Mouse (Mus musculus) CH12.LX (cell line): ENCODE results near the gene S100a7a. TPM values are rescaled to one million over a fixed set of nuclear protein-coding genes. Genes with fewer than 3 reads are reported as not detected.

Experiments
- DNase-seq: peaks from one replicate; pipeline ENCODE4 v3.0.0-alpha.2; 2013; ENCODE audit errors: extremely low read depth
- H3K27ac ChIP-seq: 2 replicates; pipeline ENCODE4 v1.5.1; 2012; ENCODE audit warnings: low read depth, mild to moderate bottlenecking, control low read depth, moderate library complexity; ENCODE audit not compliant: insufficient read depth
- H3K27me3 ChIP-seq: replicated peaks from 2 replicates; pipeline ENCODE3; 2012; ENCODE audit warnings: inconsistent platforms
- H3K36me3 ChIP-seq, 2 experiments: replicated peaks in 1 of 2; 2 replicates each; pipeline versions ENCODE3 to v1.6.1; 2012; ENCODE audit warnings: inconsistent platforms in 1 of 2, low read length in 1 of 2, mild to moderate bottlenecking in 1 of 2, mixed read lengths in 1 of 2, moderate library complexity in 1 of 2; ENCODE audit not compliant: control insufficient read depth in 1 of 2, insufficient read depth in 1 of 2
- H3K4me1 ChIP-seq, 2 experiments: 2 replicates each; pipeline ENCODE4 v1.6.1; 2012; ENCODE audit warnings: inconsistent platforms in 1 of 2, moderate library complexity in 1 of 2; ENCODE audit not compliant: insufficient read depth in 2 of 2, control insufficient read depth in 1 of 2
- H3K4me2 ChIP-seq: 2 replicates; pipeline ENCODE4 v1.6.1; 2012; ENCODE audit warnings: low read depth, mild to moderate bottlenecking, control low read depth; ENCODE audit not compliant: poor library complexity, insufficient read depth, severe bottlenecking
- H3K4me3 ChIP-seq, 3 experiments: fragments of 150-350 bp in 1 of 3; sonication (generic) in 1 of 3; replicated peaks in 1 of 3; 2 replicates each; pipeline versions ENCODE3 to v1.5.1; 2011 to 2012; ENCODE audit warnings: low read depth in 2 of 3, low read length in 2 of 3, mild to moderate bottlenecking in 2 of 3, moderate library complexity in 2 of 3, control low read depth in 1 of 3, improper control_type of control experiment in 1 of 3, inconsistent platforms in 1 of 3, mixed read lengths in 1 of 3; ENCODE audit not compliant: poor library complexity in 1 of 3
- H3K79me2 ChIP-seq: replicated peaks from 2 replicates; pipeline ENCODE4 v1.6.1; 2012; ENCODE audit warnings: mild to moderate bottlenecking, moderate library complexity; ENCODE audit not compliant: control insufficient read depth, poor library complexity, insufficient read depth, severe bottlenecking; ENCODE audit errors: extremely low read depth
- H3K9ac ChIP-seq: 2 replicates; pipeline ENCODE4 v1.6.1; 2012; ENCODE audit warnings: low read depth, mild to moderate bottlenecking, control low read depth, moderate library complexity; ENCODE audit not compliant: insufficient read depth
- H3K9me3 ChIP-seq: replicated peaks from 2 replicates; pipeline ENCODE3; 2012; ENCODE audit warnings: low read length, inconsistent platforms, mixed read lengths
- BHLHE40 ChIP-seq: IDR thresholded peaks from 2 replicates; pipeline ENCODE4 v1.6.1; 2011; ENCODE audit warnings: mild to moderate bottlenecking, low read depth, low read length, improper control_type of control experiment
- EP300 ChIP-seq: IDR thresholded peaks from 2 replicates; pipeline ENCODE4 v1.6.1; 2011; ENCODE audit warnings: low read length, improper control_type of control experiment
- NELFE ChIP-seq: IDR thresholded peaks from 2 replicates; pipeline ENCODE4 v1.6.1; 2011; ENCODE audit warnings: low read depth, low read length, improper control_type of control experiment
- NRF1 ChIP-seq: IDR thresholded peaks from 2 replicates; pipeline ENCODE4 v1.6.1; 2014; ENCODE audit warnings: low read depth, mild to moderate bottlenecking, inconsistent platforms, low read length, improper control_type of control experiment, moderate library complexity
- PAX5 ChIP-seq: IDR thresholded peaks from 2 replicates; pipeline ENCODE4 v1.6.1; 2012; ENCODE audit warnings: low read length, inconsistent platforms, mixed read lengths
- POLR2A ChIP-seq: IDR thresholded peaks from 2 replicates; pipeline ENCODE4 v1.6.1; 2011; ENCODE audit warnings: low read depth, mild to moderate bottlenecking, improper control_type of control experiment, low read length
- RCOR1 ChIP-seq: conservative IDR thresholded peaks from 2 replicates; pipeline ENCODE4 v1.6.1; 2012; ENCODE audit warnings: low read depth, mild to moderate bottlenecking, inconsistent platforms, low read length, improper control_type of control experiment
- TBP ChIP-seq: conservative IDR thresholded peaks from 2 replicates; pipeline ENCODE4 v1.6.1; 2011; ENCODE audit warnings: low read depth, low read length, improper control_type of control experiment
- ZC3H11A ChIP-seq: IDR thresholded peaks from 2 replicates; pipeline ENCODE4 v1.6.1; 2012; ENCODE audit warnings: low read depth, mild to moderate bottlenecking, inconsistent platforms, low read length, improper control_type of control experiment
- dilution Hi-C: fragments of 300-500 bp; cut with MboI; formaldehyde crosslinking; loops from 2 replicates; pipeline ENCODE4 v1.14.3; 2020; ENCODE audit warnings: low sequenced_read_pairs; ENCODE audit not compliant: extremely low pct_unique_long_range_greater_than_20kb, extremely low pct_ligation_motif_present
- in situ Hi-C: fragments of 300-500 bp; cut with MboI; formaldehyde crosslinking; loops from 3 replicates; pipeline ENCODE4 v1.14.3; 2019; ENCODE audit warnings: low sequenced_read_pairs, low pct_ligation_motif_present, low pct_unique_long_range_greater_than_20kb, mixed read lengths
- polyA plus RNA-seq: library from polyadenylated mRNA; unstranded; fragments of >175 nt; gene quantifications from 2 replicates; pipeline ENCODE4 v1.2.1, GENCODE M21; 2012; ENCODE audit warnings: low read depth; ENCODE audit not compliant: insufficient read length
- total RNA-seq, 2 experiments: library from RNA; depleted of rRNA; stranded (reverse); fragments of 300-350 nt in 1 of 2; fragments of >200 nt in 1 of 2; gene quantifications; 2 replicates each; pipeline ENCODE4 v1.2.3; 2012 to 2014

The S100a7a gene
- total and polyA plus RNA-seq, 3 experiments = not detected

DNA sequence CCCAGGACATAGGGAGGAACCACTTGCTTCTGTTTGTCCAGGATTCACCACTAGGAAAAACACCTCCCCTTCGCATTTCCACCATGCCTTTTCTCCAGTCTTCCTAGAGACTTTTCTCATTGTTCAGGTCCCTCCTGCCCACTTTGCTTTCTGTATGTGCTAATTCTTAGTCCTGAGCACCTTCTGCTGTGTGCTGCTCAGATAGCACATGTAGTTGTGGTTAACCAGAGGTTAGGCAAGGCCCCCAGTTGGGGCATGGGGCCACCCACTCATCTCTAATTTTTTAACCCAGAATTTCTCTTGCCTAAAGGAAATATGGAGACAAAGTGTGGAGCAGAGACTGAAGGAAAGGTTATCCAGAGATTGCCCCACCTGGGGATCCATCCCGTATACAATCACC, 48.4 kb downstream of the S100a7a start:
- dilution Hi-C loops (no loop called here), in situ Hi-C loops (no loop called here)
- Histone ChIP-seq H3K4me1 (peaks cover 0 to 5% of the 10 kb centered on the region in 2 experiments; a peak in 1 of 4 replicates), H3K9ac (no peak overlapping the region), H3K36me3 (no peaks in the 10 kb centered on the region), H3K27ac (no peak overlapping the region), H3K9me3 (no peaks in the 10 kb centered on the region), H3K27me3 (peaks cover 52% of the 10 kb centered on the region), H3K4me2 (no peak overlapping the region), H3K79me2 (no peaks in the 10 kb centered on the region), H3K4me3 (no peak overlapping the region)
- TF ChIP-seq EP300 = no peak
- no peak for TF ChIP-seq PAX5
- no peak for TF ChIP-seq TBP
- no peak for TF ChIP-seq NELFE
- no peak for TF ChIP-seq BHLHE40
- no peak for TF ChIP-seq POLR2A
- TF ChIP-seq NRF1 = no peak
- TF ChIP-seq RCOR1 = no peak
- no peak for TF ChIP-seq ZC3H11A
- no peak for DNase-seq

Other genes with a start within 250 kb of the S100a7a start
- 30.7 and 36.5 TPM in 2 replicates for gene Ints3, start 220.4 kb upstream of the S100a7a start, total RNA-seq (2012; rRNA removed)
- 20.3 and 20.5 TPM in 2 replicates for gene Ints3, start 220.4 kb upstream of the S100a7a start, total RNA-seq (2014; rRNA removed)
- 37.9 and 45.9 TPM in 2 replicates for gene Ints3, start 220.4 kb upstream of the S100a7a start, polyA plus RNA-seq
- gene Npr1, start 188.2 kb upstream of the S100a7a start, total RNA-seq (2012; rRNA removed) = 0.13 TPM in 2 replicates
- not detected in 2 replicates for gene Npr1, start 188.2 kb upstream of the S100a7a start, total RNA-seq (2014; rRNA removed)
- gene Npr1, start 188.2 kb upstream of the S100a7a start, polyA plus RNA-seq = not detected in 2 replicates
- gene Ilf2, start 177.9 kb upstream of the S100a7a start, total RNA-seq (2012; rRNA removed) = 120 and 148 TPM in 2 replicates
- gene Ilf2, start 177.9 kb upstream of the S100a7a start, total RNA-seq (2014; rRNA removed) = 182 and 208 TPM in 2 replicates
- gene Ilf2, start 177.9 kb upstream of the S100a7a start, polyA plus RNA-seq = 197 and 199 TPM in 2 replicates
- 18.4 and 18.9 TPM in 2 replicates for gene Snapin, start 163.0 kb upstream of the S100a7a start, total RNA-seq (2012; rRNA removed)
- 39.8 and 42.0 TPM in 2 replicates for gene Snapin, start 163.0 kb upstream of the S100a7a start, total RNA-seq (2014; rRNA removed)
- 33.0 and 37.8 TPM in 2 replicates for gene Snapin, start 163.0 kb upstream of the S100a7a start, polyA plus RNA-seq
- gene Chtop, start 144.5 kb upstream of the S100a7a start, total RNA-seq (2012; rRNA removed) = 88.5 and 106 TPM in 2 replicates
- 130 and 134 TPM in 2 replicates for gene Chtop, start 144.5 kb upstream of the S100a7a start, total RNA-seq (2014; rRNA removed)
- 126 and 137 TPM in 2 replicates for gene Chtop, start 144.5 kb upstream of the S100a7a start, polyA plus RNA-seq
- 8.9 and 13.2 TPM in 2 replicates for gene S100a1, start 139.6 kb upstream of the S100a7a start, total RNA-seq (2012; rRNA removed)
- 2.6 and 3.8 TPM in 2 replicates for gene S100a1, start 139.6 kb upstream of the S100a7a start, total RNA-seq (2014; rRNA removed)
- 2.7 and 5.0 TPM in 2 replicates for gene S100a1, start 139.6 kb upstream of the S100a7a start, polyA plus RNA-seq
- 35.5 and 37.1 TPM in 2 replicates for gene S100a13, start 139.6 kb upstream of the S100a7a start, total RNA-seq (2012; rRNA removed)
- 37.1 and 41.6 TPM in 2 replicates for gene S100a13, start 139.6 kb upstream of the S100a7a start, total RNA-seq (2014; rRNA removed)
- gene S100a13, start 139.6 kb upstream of the S100a7a start, polyA plus RNA-seq = 19.3 and 22.1 TPM in 2 replicates
- gene S100a14, start 127.2 kb upstream of the S100a7a start, total RNA-seq (2012; rRNA removed) = not detected in 2 replicates
- gene S100a14, start 127.2 kb upstream of the S100a7a start, total RNA-seq (2014; rRNA removed) = not detected in 2 replicates
- gene S100a14, start 127.2 kb upstream of the S100a7a start, polyA plus RNA-seq = not detected in 2 replicates
- gene S100a16, start 116.8 kb upstream of the S100a7a start, total RNA-seq (2012; rRNA removed) = not detected in 2 replicates
- not detected in 2 replicates for gene S100a16, start 116.8 kb upstream of the S100a7a start, total RNA-seq (2014; rRNA removed)
- gene S100a16, start 116.8 kb upstream of the S100a7a start, polyA plus RNA-seq = not detected in 2 replicates
- gene S100a3, start 93.4 kb upstream of the S100a7a start, total RNA-seq (2012; rRNA removed) = not detected in 2 replicates
- gene S100a3, start 93.4 kb upstream of the S100a7a start, total RNA-seq (2014; rRNA removed) = not detected in 2 replicates
- not detected in 2 replicates for gene S100a3, start 93.4 kb upstream of the S100a7a start, polyA plus RNA-seq
- gene S100a2, start 63.8 kb upstream of the S100a7a start, total RNA-seq (2012; rRNA removed) = not detected in 2 replicates
- not detected in 2 replicates for gene S100a2, start 63.8 kb upstream of the S100a7a start, total RNA-seq (2014; rRNA removed)
- gene S100a2, start 63.8 kb upstream of the S100a7a start, polyA plus RNA-seq = not detected in 2 replicates
- not detected in 2 replicates for gene Gm42674, start 52.1 kb upstream of the S100a7a start, total RNA-seq (2012; rRNA removed)
- not detected in 2 replicates for gene Gm42674, start 52.1 kb upstream of the S100a7a start, total RNA-seq (2014; rRNA removed)
- gene Gm42674, start 52.1 kb upstream of the S100a7a start, polyA plus RNA-seq = not detected in 2 replicates
- 0.76 TPM in 1 of 2 replicates, not detected in the other for gene S100a4, start 50.2 kb upstream of the S100a7a start, total RNA-seq (2012; rRNA removed)
- 1.1 and 1.2 TPM in 2 replicates for gene S100a4, start 50.2 kb upstream of the S100a7a start, total RNA-seq (2014; rRNA removed)
- gene S100a4, start 50.2 kb upstream of the S100a7a start, polyA plus RNA-seq = 0.86 TPM in 1 of 2 replicates, not detected in the other
- not detected in 2 replicates for gene S100a5, start 45.5 kb upstream of the S100a7a start, total RNA-seq (2012; rRNA removed)
- not detected in 2 replicates for gene S100a5, start 45.5 kb upstream of the S100a7a start, total RNA-seq (2014; rRNA removed)
- gene S100a5, start 45.5 kb upstream of the S100a7a start, polyA plus RNA-seq = not detected in 2 replicates
- not detected in 2 replicates for gene S100a6, start 41.1 kb upstream of the S100a7a start, total RNA-seq (2012; rRNA removed)
- not detected in 2 replicates for gene S100a6, start 41.1 kb upstream of the S100a7a start, total RNA-seq (2014; rRNA removed)
- not detected in 2 replicates for gene S100a6, start 41.1 kb upstream of the S100a7a start, polyA plus RNA-seq
- not detected in 2 replicates for gene S100a8, start 15.0 kb downstream of the S100a7a start, total RNA-seq (2012; rRNA removed)
- gene S100a8, start 15.0 kb downstream of the S100a7a start, total RNA-seq (2014; rRNA removed) = not detected in 2 replicates
- not detected in 2 replicates for gene S100a8, start 15.0 kb downstream of the S100a7a start, polyA plus RNA-seq
- not detected in 2 replicates for gene S100a9, start 41.7 kb downstream of the S100a7a start, total RNA-seq (2012; rRNA removed)
- not detected in 2 replicates for gene S100a9, start 41.7 kb downstream of the S100a7a start, total RNA-seq (2014; rRNA removed)
- gene S100a9, start 41.7 kb downstream of the S100a7a start, polyA plus RNA-seq = not detected in 2 replicates
- not detected in 2 replicates for gene Pglyrp4, start 72.9 kb downstream of the S100a7a start, total RNA-seq (2012; rRNA removed)
- not detected in 2 replicates for gene Pglyrp4, start 72.9 kb downstream of the S100a7a start, total RNA-seq (2014; rRNA removed)
- not detected in 2 replicates for gene Pglyrp4, start 72.9 kb downstream of the S100a7a start, polyA plus RNA-seq
- not detected in 2 replicates for gene Gm5849, start 123.9 kb downstream of the S100a7a start, total RNA-seq (2012; rRNA removed)
- gene Gm5849, start 123.9 kb downstream of the S100a7a start, total RNA-seq (2014; rRNA removed) = not detected in 2 replicates
- gene Gm5849, start 123.9 kb downstream of the S100a7a start, polyA plus RNA-seq = not detected in 2 replicates